11 mouse cellular contexts compared by ENCODE assay signal in genomic region chr7:100561861-100562587, GRCm38 (mm10). TPM values are rescaled to one million over a fixed set of nuclear protein-coding genes. Genes with fewer than 3 reads are reported as not detected.
DNase-seq lines count a peak whose midpoint lies in the region; ATAC-seq and TF ChIP-seq lines count a peak whose summit lies in the region.
"Had no signal": no experiment of that assay in that cellular context is flagged by ENCODE, and none has a peak within 500 bp of the region (broad histone marks: within the 10 kb centered on the region; RNA-seq: fewer than 3 reads in every experiment).

No protein-coding gene starts in this region.

- no peak for TF ChIP-seq CTCF in layer of hippocampus, adult 2 months (conservative IDR thresholded peaks at IDR 0.05)

- peak overlapping the region; percentile 74 for H3K27ac ChIP-seq in layer of hippocampus, adult 2 months
- H3K27ac ChIP-seq in embryonic facial prominence, embryonic 13.5 days: peak overlapping the region; percentile 14
- H3K27ac ChIP-seq in hindbrain, embryonic 12.5 days: peak overlapping the region; percentile 70
- peak overlapping the region; percentile 76 for H3K27ac ChIP-seq in midbrain, embryonic 16.5 days (ENCODE audit: low read length)

- H3K36me3 ChIP-seq in embryonic facial prominence, embryonic 13.5 days: peaks cover 10% of the 10 kb centered on the region; the same call in 1 of the 2 replicates
- peaks cover 7% of the 10 kb centered on the region for H3K36me3 ChIP-seq in hindbrain, embryonic 12.5 days
- H3K36me3 ChIP-seq in midbrain, embryonic 16.5 days (ENCODE audit: control insufficient read depth, insufficient read depth, low read length): 0 out of 2 replicates have a peak, but pooled peaks cover 3% of the 10 kb centered on the region

- WGBS in embryonic facial prominence, embryonic 13.5 days: 63% methylated on average over 11 of the region's 11 CpGs
- 69% methylated on average over 11 of the region's 11 CpGs for WGBS in hindbrain, embryonic 12.5 days
- WGBS in midbrain, embryonic 16.5 days: 33% methylated on average over 11 of the region's 11 CpGs

- no peaks in the 10 kb centered on the region for H3K9me3 ChIP-seq in embryonic facial prominence, embryonic 13.5 days
- H3K9me3 ChIP-seq in hindbrain, embryonic 12.5 days (replicated peaks): no peaks in the 10 kb centered on the region
- no peaks in the 10 kb centered on the region for H3K9me3 ChIP-seq in midbrain, embryonic 16.5 days (replicated peaks; ENCODE audit: control insufficient read depth, low read length, poor library complexity, severe bottlenecking)

- no peak for ATAC-seq in embryonic facial prominence, embryonic 13.5 days (ENCODE audit: insufficient number of reproducible peaks, insufficient read depth, low FRiP score, low TSS enrichment, low read depth)
- ATAC-seq in hindbrain, embryonic 12.5 days (ENCODE audit: low FRiP score): no peak
- peak; percentile 39; the same call in 1 of the 2 replicates for ATAC-seq in midbrain, embryonic 16.5 days

- no peak for DNase-seq in layer of hippocampus, adult 2 months (ENCODE audit: low spot score in 2 of 2)
- no peak for DNase-seq in layer of hippocampus, postnatal 14 days (ENCODE audit: low spot score in 2 of 2)
- DNase-seq in layer of hippocampus, postnatal 25 days (ENCODE audit: extremely low spot score in 1 of 2, low spot score in 1 of 2): no peak
- no peak for DNase-seq in spleen, postnatal 36 days (ENCODE audit: low spot score in 2 of 2)
- DNase-seq: heart, postnatal 4 days; right cerebral cortex, postnatal 14 days; thymus, postnatal 25 days had no signal

- no peaks in the 10 kb centered on the region; the same call in 1 of the 2 replicates for H3K4me1 ChIP-seq in embryonic facial prominence, embryonic 13.5 days
- 0 out of 2 replicates have a peak, but pooled peaks cover 4% of the 10 kb centered on the region for H3K4me1 ChIP-seq in hindbrain, embryonic 12.5 days
- peaks cover 3% of the 10 kb centered on the region; the same call in 1 of the 2 replicates for H3K4me1 ChIP-seq in midbrain, embryonic 16.5 days (ENCODE audit: control insufficient read depth, insufficient read depth, low read length)

- H3K4me3 ChIP-seq in layer of hippocampus, adult 2 months: no peak overlapping the region
- H3K4me3 ChIP-seq in embryonic facial prominence, embryonic 13.5 days: no peak overlapping the region
- H3K4me3 ChIP-seq in hindbrain, embryonic 12.5 days: no peak overlapping the region
- no peak overlapping the region for H3K4me3 ChIP-seq in midbrain, embryonic 16.5 days (ENCODE audit: low read depth, low read length)

- no peak overlapping the region for H3K4me2 ChIP-seq in embryonic facial prominence, embryonic 13.5 days
- no peak overlapping the region for H3K4me2 ChIP-seq in hindbrain, embryonic 12.5 days (replicated peaks)
- no peak overlapping the region for H3K4me2 ChIP-seq in midbrain, embryonic 16.5 days (ENCODE audit: low read length)
- H3K4me2 ChIP-seq: liver, embryonic 11.5 days had no signal

- no peaks in the 10 kb centered on the region for H3K27me3 ChIP-seq in embryonic facial prominence, embryonic 13.5 days
- no peaks in the 10 kb centered on the region for H3K27me3 ChIP-seq in hindbrain, embryonic 12.5 days
- H3K27me3 ChIP-seq in midbrain, embryonic 16.5 days (ENCODE audit: control insufficient read depth, insufficient read depth, low read depth, low read length): no peaks in the 10 kb centered on the region

- no peak overlapping the region for H3K9ac ChIP-seq in embryonic facial prominence, embryonic 13.5 days
- H3K9ac ChIP-seq in hindbrain, embryonic 12.5 days: 0 out of 2 replicates have a peak overlapping the region, but pooled peaks have one; percentile 2
- no peak overlapping the region for H3K9ac ChIP-seq in midbrain, embryonic 16.5 days (ENCODE audit: low read depth, low read length)

RNA-seq across cellular contexts. Expression of gene Coa4, which starts 25.2 kb away (rescaled TPM):
- total RNA-seq in layer of hippocampus, adult 2 months (2021): 1 to 10 TPM; 7.8 to 9.4 TPM
- total RNA-seq in layer of hippocampus, postnatal 14 days (2021): 10 to 100 TPM in 1 of 2 experiments, 1 to 10 TPM in 1; 7.6 to 10.6 TPM
- polyA plus RNA-seq in embryonic facial prominence, embryonic 13.5 days (2015; fragmentation: Nextera tagmentation; extraction: Ambion mirVana): 17.6 and 18.8 TPM in 2 replicates
- polyA plus RNA-seq in hindbrain, embryonic 12.5 days (2016; fragmentation: Nextera tagmentation; extraction: Ambion mirVana): 13.4 and 15.6 TPM in 2 replicates
- polyA plus RNA-seq in midbrain, embryonic 16.5 days (2015; fragmentation: Nextera tagmentation; extraction: Ambion mirVana): 15.7 and 17.2 TPM in 2 replicates
- total RNA-seq in layer of hippocampus, postnatal 25 days (2021): 10 to 100 TPM in 1 of 2 experiments, 1 to 10 TPM in 1; 9.2 to 10.0 TPM

RNA-seq across cellular contexts. Expression of gene Rab6a, which starts 45.2 kb away (rescaled TPM):
- 100 to 1,000 TPM; 349 to 374 TPM for total RNA-seq in layer of hippocampus, adult 2 months (2021)
- total RNA-seq in layer of hippocampus, postnatal 14 days (2021): 100 to 1,000 TPM; 374 to 378 TPM
- polyA plus RNA-seq in embryonic facial prominence, embryonic 13.5 days (2015; fragmentation: Nextera tagmentation; extraction: Ambion mirVana): 98.9 and 100 TPM in 2 replicates
- 194 and 218 TPM in 2 replicates for polyA plus RNA-seq in hindbrain, embryonic 12.5 days (2016; fragmentation: Nextera tagmentation; extraction: Ambion mirVana)
- 286 and 294 TPM in 2 replicates for polyA plus RNA-seq in midbrain, embryonic 16.5 days (2015; fragmentation: Nextera tagmentation; extraction: Ambion mirVana)
- 100 to 1,000 TPM; 373 to 387 TPM for total RNA-seq in layer of hippocampus, postnatal 25 days (2021)

RNA-seq across cellular contexts. Expression of gene Mrpl48, which starts 46.1 kb away (rescaled TPM):
- 10 to 100 TPM; 64.8 to 67.1 TPM for total RNA-seq in layer of hippocampus, adult 2 months (2021)
- 10 to 100 TPM; 57.7 to 62.5 TPM for total RNA-seq in layer of hippocampus, postnatal 14 days (2021)
- 73.9 and 74.6 TPM in 2 replicates for polyA plus RNA-seq in embryonic facial prominence, embryonic 13.5 days (2015; fragmentation: Nextera tagmentation; extraction: Ambion mirVana)
- polyA plus RNA-seq in hindbrain, embryonic 12.5 days (2016; fragmentation: Nextera tagmentation; extraction: Ambion mirVana): 62.3 and 64.6 TPM in 2 replicates
- polyA plus RNA-seq in midbrain, embryonic 16.5 days (2015; fragmentation: Nextera tagmentation; extraction: Ambion mirVana): 89.4 and 94.0 TPM in 2 replicates
- total RNA-seq in layer of hippocampus, postnatal 25 days (2021): 10 to 100 TPM; 63.9 to 67.7 TPM

RNA-seq across cellular contexts. Expression of gene Dnajb13, which starts 47.3 kb away (rescaled TPM):
- under 1 TPM; 0.39 to 0.51 TPM for total RNA-seq in layer of hippocampus, adult 2 months (2021)
- total RNA-seq in layer of hippocampus, postnatal 14 days (2021): 1 to 10 TPM in 1 of 2 experiments, under 1 TPM in 1; 0.62 to 1.0 TPM
- polyA plus RNA-seq in embryonic facial prominence, embryonic 13.5 days (2015; fragmentation: Nextera tagmentation; extraction: Ambion mirVana): 0.18 and 0.26 TPM in 2 replicates
- polyA plus RNA-seq in hindbrain, embryonic 12.5 days (2016; fragmentation: Nextera tagmentation; extraction: Ambion mirVana): 5.0 and 8.2 TPM in 2 replicates
- polyA plus RNA-seq in midbrain, embryonic 16.5 days (2015; fragmentation: Nextera tagmentation; extraction: Ambion mirVana): 3.9 and 4.4 TPM in 2 replicates
- total RNA-seq in layer of hippocampus, postnatal 25 days (2021): under 1 TPM; 0.35 to 0.81 TPM
- total RNA-seq: heart, postnatal 4 days had no signal

Comparison
In these comparisons a context has a peak if more than half of its experiments do, and no peak if none do; other contexts are left out.
1. H3K27ac ChIP-seq: peak in every context shown above with its lines; median percentile 76 in midbrain, embryonic 16.5 days; 74 in layer of hippocampus, adult 2 months; 70 in hindbrain, embryonic 12.5 days; 14 in embryonic facial prominence, embryonic 13.5 days.